Mouse (Mus musculus) right cerebral cortex, postnatal 4 days (tissue): ENCODE results near the gene Flot1.

ENCODE experiments used
- DNase-seq: peaks from one replicate; pipeline ENCODE4 v3.0.0-alpha.2; 2022

Flot1 gene

GRCm38 (mm10) chr17:35868961-35869345 lies 45.9 kb downstream of the Flot1 start:
- DNase-seq = no peak

GRCm38 (mm10) chr17:35869346-35870067 lies 46.5 kb downstream of the Flot1 start:
- no peak for DNase-seq

- DNase-seq = no peak
These were observed 47.3 kb downstream of the Flot1 start for GRCm38 (mm10) chr17:35870151-35870883.

- DNase-seq = peak; percentile 44
These were observed 48.1 kb downstream of the Flot1 start for GRCm38 (mm10) chr17:35870884-35871696.

GRCm38 (mm10) chr17:35873774-35874519 lies 50.9 kb downstream of the Flot1 start:
- peak; percentile 94 for DNase-seq

- no peak for DNase-seq
These were observed 51.7 kb downstream of the Flot1 start for GRCm38 (mm10) chr17:35874721-35875120.

GRCm38 (mm10) chr17:35879245-35880057 lies 56.4 kb downstream of the Flot1 start, which contains the start of gene Dhx16:
Gene Dhx16, plus strand, starts transcription at chr17:35879819.
- peak; percentile 93 for DNase-seq
